Mouse (Mus musculus) lung, embryonic 14.5 days (tissue): ENCODE data around the gene Ntng1. TPM values are rescaled to one million over a fixed set of nuclear protein-coding genes. Genes with fewer than 3 reads are reported as not detected.

ENCODE experiments used
- ATAC-seq: fragments of 200-750 bp; cut with Nextera tagmentation; 2 replicates; pipeline ENCODE4 v1.8.0; 2017; ENCODE audit warnings: mild to moderate bottlenecking, moderate TSS enrichment, moderate library complexity; ENCODE audit not compliant: insufficient read depth
- DNase-seq: peaks from one replicate; pipeline ENCODE4 v3.0.0-alpha.2; 2015
- H3K27ac ChIP-seq: fragments of 300-500 bp; sonication (generic); 2 replicates; pipeline ENCODE4 v1.5.1; 2014; ENCODE audit warnings: low read depth, mild to moderate bottlenecking, moderate library complexity
- H3K27me3 ChIP-seq: fragments of 300-500 bp; sonication (generic); 2 replicates; pipeline ENCODE4 v1.6.1; 2014; ENCODE audit warnings: low read length, control low read depth; ENCODE audit not compliant: insufficient read depth
- H3K36me3 ChIP-seq: fragments of 300-500 bp; sonication (generic); 2 replicates; pipeline ENCODE4 v1.6.1; 2014; ENCODE audit warnings: control low read depth; ENCODE audit not compliant: insufficient read depth
- H3K4me1 ChIP-seq: fragments of 300-500 bp; sonication (generic); 2 replicates; pipeline ENCODE4 v1.6.1; 2014; ENCODE audit warnings: antibody characterized with exemption, control low read depth; ENCODE audit not compliant: insufficient read depth
- H3K4me2 ChIP-seq: fragments of 300-500 bp; sonication (generic); 2 replicates; pipeline ENCODE4 v1.6.1; 2014; ENCODE audit warnings: mild to moderate bottlenecking
- H3K4me3 ChIP-seq: fragments of 300-500 bp; sonication (generic); 2 replicates; pipeline ENCODE4 v1.5.1; 2014; ENCODE audit warnings: low read depth, low read length
- H3K9ac ChIP-seq: fragments of 300-500 bp; sonication (generic); 2 replicates; pipeline ENCODE4 v1.6.1; 2014
- H3K9me3 ChIP-seq: fragments of 300-500 bp; sonication (generic); 2 replicates; pipeline ENCODE4 v1.6.1; 2016; ENCODE audit warnings: low read depth, low read length, control low read depth
- CTCF ChIP-seq: IDR thresholded peaks from 2 replicates; pipeline ENCODE4 v1.5.1; 2016; ENCODE audit warnings: antibody characterized with exemption, low read depth
- WGBS: fragments of 180-500 bp; shearing (Covaris S2); extraction: QIAGEN DNeasy Blood & Tissue Kit; methylation state at CpG from one replicate; pipeline ENCODE4 v1.1.7; 2014; 5-methylcytosine and 5-hydroxymethylcytosine counted together
- polyA plus RNA-seq: library from polyadenylated mRNA; unstranded; fragments of >200 nt; fragmentation: Nextera tagmentation; extraction: Ambion mirVana; gene quantifications from 2 replicates; pipeline ENCODE4 v1.2.1, GENCODE M21; 2014

Gene Ntng1
- polyA plus RNA-seq, 1 experiment from 2014 or later, result 3.3 TPM

- TF ChIP-seq CTCF, result no peak
Measured at GRCm38 (mm10) chr3:110094407-110094806, 49.4 kb downstream of the Ntng1 start.

GRCm38 (mm10) chr3:110094003-110094402, 49.8 kb downstream of the Ntng1 start:
- H3K27me3 ChIP-seq, result no peaks in the 10 kb centered on the region
- no peak for TF ChIP-seq CTCF
- no peak overlapping the region for H3K4me2 ChIP-seq
- H3K9ac ChIP-seq, result no peak overlapping the region
- H3K4me3 ChIP-seq, result no peak overlapping the region
- no peaks in the 10 kb centered on the region for H3K36me3 ChIP-seq
- DNase-seq (no peak), ATAC-seq (no peak)
- H3K27ac ChIP-seq, result no peak overlapping the region
- WGBS, result 73% methylated on average over 3 of the region's 3 CpGs
- no peaks in the 10 kb centered on the region for H3K4me1 ChIP-seq
- no peaks in the 10 kb centered on the region for H3K9me3 ChIP-seq

More at GRCm38 (mm10) chr3:110094407-110094806, 49.4 kb downstream of the Ntng1 start:
- ATAC-seq (no peak), DNase-seq (no peak)
- Histone ChIP-seq H3K27me3 (no peaks in the 10 kb centered on the region), H3K36me3 (no peaks in the 10 kb centered on the region), H3K4me1 (no peaks in the 10 kb centered on the region), H3K9me3 (no peaks in the 10 kb centered on the region), H3K27ac (no peak overlapping the region), H3K4me2 (no peak overlapping the region), H3K9ac (no peak overlapping the region), H3K4me3 (no peak overlapping the region)
- WGBS, result 68% methylated on average over 2 of the region's 2 CpGs

- no peaks in the 10 kb centered on the region for H3K36me3 ChIP-seq
- no peak overlapping the region for H3K4me3 ChIP-seq
- H3K27me3 ChIP-seq, result no peaks in the 10 kb centered on the region
- TF ChIP-seq CTCF, result no peak
- DNase-seq (no peak), ATAC-seq (no peak)
- 82% methylated on average over 3 of the region's 3 CpGs for whole genome bisulfite sequencing
- H3K9me3 ChIP-seq, result no peaks in the 10 kb centered on the region
- no peak overlapping the region for H3K27ac ChIP-seq
- H3K4me1 ChIP-seq, result no peaks in the 10 kb centered on the region
- H3K4me2 ChIP-seq, result no peak overlapping the region
- H3K9ac ChIP-seq, result no peak overlapping the region
Measured at GRCm38 (mm10) chr3:110092521-110092920, 51.3 kb downstream of the Ntng1 start.

DNA sequence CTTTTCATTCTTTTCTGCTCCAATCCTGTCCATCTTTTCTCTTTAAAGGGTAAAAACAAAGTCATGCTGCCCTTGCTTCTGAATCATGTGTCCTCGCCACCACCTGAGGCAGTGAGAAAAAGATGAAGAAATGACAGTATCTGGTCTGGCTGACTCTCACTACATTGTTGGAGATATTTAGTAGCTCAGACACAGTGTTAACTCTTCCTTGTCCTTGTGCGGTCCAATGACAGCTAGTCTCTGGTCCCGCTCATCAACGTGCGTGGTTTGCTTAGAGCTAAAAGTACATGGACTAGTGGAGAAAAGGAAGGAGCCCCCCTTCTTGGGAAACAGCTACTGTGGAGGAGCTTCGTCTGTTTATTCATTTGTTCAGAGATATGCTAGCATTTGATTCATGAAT, 56.6 kb downstream of the Ntng1 start:
- H3K36me3 ChIP-seq, result no peaks in the 10 kb centered on the region
- no peak overlapping the region for H3K9ac ChIP-seq
- no peak overlapping the region for H3K27ac ChIP-seq
- WGBS, result 63% methylated on average over 6 of the region's 6 CpGs
- no peaks in the 10 kb centered on the region for H3K9me3 ChIP-seq
- no peak overlapping the region for H3K4me3 ChIP-seq
- ATAC-seq, result no peak
- no peaks in the 10 kb centered on the region for H3K27me3 ChIP-seq
- no peak for TF ChIP-seq CTCF
- H3K4me1 ChIP-seq, result no peaks in the 10 kb centered on the region
- H3K4me2 ChIP-seq, result no peak overlapping the region
- DNase-seq, result no peak

DNA sequence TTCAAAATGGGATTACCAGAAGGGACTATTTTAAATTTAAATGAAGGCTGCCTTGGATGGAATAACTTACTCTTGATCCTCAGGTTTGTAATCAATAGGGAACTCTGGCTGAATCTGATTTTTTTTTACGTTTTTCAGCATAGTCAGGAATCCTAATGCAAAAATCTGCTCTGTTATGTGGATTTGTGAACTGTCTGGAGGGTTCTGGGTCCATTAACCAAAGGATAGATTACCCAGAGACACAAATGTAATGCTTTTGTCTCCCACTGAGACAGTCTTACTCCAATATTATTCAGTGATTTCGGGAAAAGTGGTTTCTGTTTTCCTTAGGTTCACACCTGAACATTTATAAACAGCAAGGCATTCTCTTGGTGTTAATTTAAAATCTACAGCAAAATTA, 58.5 kb downstream of the Ntng1 start:
- TF ChIP-seq CTCF, result no peak
- WGBS, result 69% methylated on average over 2 of the region's 2 CpGs
- Histone ChIP-seq H3K27me3 (no peaks in the 10 kb centered on the region), H3K9ac (no peak overlapping the region), H3K4me2 (no peak overlapping the region), H3K9me3 (no peaks in the 10 kb centered on the region), H3K4me3 (no peak overlapping the region), H3K4me1 (no peaks in the 10 kb centered on the region), H3K36me3 (no peaks in the 10 kb centered on the region), H3K27ac (no peak overlapping the region)
- ATAC-seq (no peak), DNase-seq (no peak)

GRCm38 (mm10) chr3:110064709-110065256, 79.0 kb downstream of the Ntng1 start:
- ATAC-seq (no peak), DNase-seq (no peak)
- no peak for TF ChIP-seq CTCF
- Histone ChIP-seq H3K4me2 (no peak overlapping the region), H3K4me3 (no peak overlapping the region), H3K9me3 (no peaks in the 10 kb centered on the region), H3K4me1 (no peaks in the 10 kb centered on the region), H3K27me3 (no peaks in the 10 kb centered on the region), H3K9ac (no peak overlapping the region), H3K36me3 (no peaks in the 10 kb centered on the region), H3K27ac (no peak overlapping the region)
- WGBS, result 81% methylated on average over 6 of the region's 6 CpGs

GRCm38 (mm10) chr3:110055915-110056314, 87.9 kb downstream of the Ntng1 start:
- WGBS, result 77% methylated on average over 6 of the region's 6 CpGs
- no peak for DNase-seq
- Histone ChIP-seq H3K27ac (no peak overlapping the region), H3K4me3 (no peak overlapping the region), H3K9me3 (no peaks in the 10 kb centered on the region), H3K9ac (no peak overlapping the region), H3K4me2 (no peak overlapping the region), H3K4me1 (no peaks in the 10 kb centered on the region), H3K36me3 (no peaks in the 10 kb centered on the region), H3K27me3 (no peaks in the 10 kb centered on the region)
- TF ChIP-seq CTCF, result no peak
- ATAC-seq, result no peak

DNA sequence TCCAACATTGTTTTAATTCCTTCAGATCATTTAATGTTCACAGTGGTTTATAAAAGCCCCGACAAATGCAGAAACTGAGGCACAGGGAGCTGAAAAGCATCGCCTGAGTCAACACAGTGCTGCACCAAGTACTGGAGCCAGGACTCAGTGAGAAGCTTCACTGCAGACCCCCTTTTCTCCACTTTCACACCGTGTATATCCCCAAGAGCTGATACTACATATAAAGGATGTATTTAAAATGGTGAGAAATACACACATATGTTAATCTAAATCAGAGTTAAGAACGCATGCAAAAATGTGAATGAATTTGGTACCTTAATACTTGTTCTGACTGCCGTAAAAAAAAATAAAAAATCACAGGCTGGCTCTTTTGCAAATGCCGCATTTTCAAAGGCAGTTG, 88.4 kb downstream of the Ntng1 start:
- Histone ChIP-seq H3K9me3 (no peaks in the 10 kb centered on the region), H3K4me2 (no peak overlapping the region), H3K4me3 (no peak overlapping the region), H3K27me3 (no peaks in the 10 kb centered on the region), H3K36me3 (no peaks in the 10 kb centered on the region), H3K9ac (no peak overlapping the region), H3K27ac (no peak overlapping the region), H3K4me1 (no peaks in the 10 kb centered on the region)
- DNase-seq (no peak), ATAC-seq (no peak)
- WGBS, result 81% methylated on average over 6 of the region's 6 CpGs
- no peak for TF ChIP-seq CTCF
